Mouse (Mus musculus): ENCODE measurements around the gene Mettl6. TPM values are rescaled to one million over a fixed set of nuclear protein-coding genes. Genes with fewer than 3 reads are reported as not detected.
A peak's percentile ranks its signal among the peaks of the same experiment; 100 is the strongest.

The Mettl6 gene
- polyA plus RNA-seq, 1 experiment from 2014 or later, result 57.6 TPM

- no peak overlapping the region for H3K4me2 ChIP-seq (ENCODE audit: low read length)
- peaks cover 3% of the 10 kb centered on the region; the same call in 1 of the 2 replicates for H3K4me1 ChIP-seq (ENCODE audit: control insufficient read depth, insufficient read depth, low read length)
- H3K27me3 ChIP-seq (replicated peaks; ENCODE audit: control insufficient read depth, insufficient read depth, low read length), result no peaks in the 10 kb centered on the region
- H3K9ac ChIP-seq (ENCODE audit: low read length), result no peak overlapping the region
- no peak for DNase-seq (ENCODE audit: low spot score)
- no peak overlapping the region for H3K27ac ChIP-seq (ENCODE audit: low read depth, low read length)
- no peaks in the 10 kb centered on the region for H3K36me3 ChIP-seq (ENCODE audit: control insufficient read depth, insufficient read depth, low read length)
- WGBS, result 83% methylated on average over 11 of the region's 11 CpGs
- no peaks in the 10 kb centered on the region for H3K9me3 ChIP-seq (replicated peaks; ENCODE audit: control insufficient read depth, low read length)
- ATAC-seq, result no peak
- H3K4me3 ChIP-seq (ENCODE audit: low read depth, low read length), result no peak overlapping the region
Measured at GRCm38 (mm10) chr14:31439279-31439678, 55.6 kb downstream of the Mettl6 start.

DNA sequence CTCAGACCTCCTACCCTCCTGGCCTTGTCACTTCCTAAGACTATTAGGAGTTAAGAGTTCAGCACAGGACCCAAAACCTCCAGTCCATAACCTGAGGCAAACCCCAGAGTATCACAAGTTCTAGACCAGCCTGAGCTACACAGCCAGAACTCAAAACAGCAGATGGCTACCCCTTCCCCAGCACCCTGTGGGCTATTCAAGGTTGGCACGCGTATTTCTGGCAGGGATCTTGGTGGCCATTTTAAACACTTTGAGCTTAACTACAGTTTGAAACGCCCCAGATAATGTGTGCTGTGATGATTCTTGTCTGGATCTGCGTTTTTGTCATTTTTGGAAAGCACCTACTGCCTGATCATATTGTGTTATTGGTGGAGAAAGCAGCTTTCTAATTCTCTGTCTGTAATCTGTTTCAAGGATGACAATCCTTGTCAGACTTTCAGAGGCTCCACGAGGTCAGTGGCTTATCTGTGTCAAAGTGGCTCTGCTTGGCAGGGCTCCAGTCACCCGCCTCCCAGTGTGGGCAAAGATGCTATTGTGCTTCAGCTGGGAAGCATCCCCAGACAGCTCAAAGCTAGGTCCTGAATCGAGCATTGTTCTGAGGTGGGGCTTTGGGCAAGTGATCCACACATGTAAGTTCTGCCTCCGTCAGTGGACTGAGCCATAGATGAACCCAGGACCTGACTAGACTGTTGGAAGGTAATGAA, 56.9 kb downstream of the Mettl6 start:
- ATAC-seq (no peak), DNase-seq (ENCODE audit: low spot score) (no peak)
- Histone ChIP-seq H3K9me3 (replicated peaks; ENCODE audit: control insufficient read depth, low read length) (no peaks in the 10 kb centered on the region), H3K27me3 (replicated peaks; ENCODE audit: control insufficient read depth, insufficient read depth, low read length) (no peaks in the 10 kb centered on the region), H3K27ac (ENCODE audit: low read depth, low read length) (no peak overlapping the region), H3K4me2 (ENCODE audit: low read length) (no peak overlapping the region), H3K4me3 (ENCODE audit: low read depth, low read length) (no peak overlapping the region), H3K9ac (ENCODE audit: low read length) (no peak overlapping the region), H3K36me3 (ENCODE audit: control insufficient read depth, insufficient read depth, low read length) (0 out of 2 replicates have a peak, but pooled peaks cover under 1% of the 10 kb centered on the region), H3K4me1 (ENCODE audit: control insufficient read depth, insufficient read depth, low read length) (peaks cover 8% of the 10 kb centered on the region; the same call in 1 of the 2 replicates)
- 68% methylated on average over 8 of the region's 8 CpGs for WGBS

GRCm38 (mm10) chr14:31435930-31436693, 58.7 kb downstream of the Mettl6 start, which contains the start of gene Sh3bp5:
TSS of gene Sh3bp5 (minus strand) at chr14:31436078.
- Histone ChIP-seq H3K4me3 (ENCODE audit: low read depth, low read length) (peak within 1 kb of the TSS; percentile 71), H3K36me3 (ENCODE audit: control insufficient read depth, insufficient read depth, low read length) (0 out of 2 replicates have a peak, but pooled peaks cover 7% of the 10 kb centered on the region), H3K27me3 (replicated peaks; ENCODE audit: control insufficient read depth, insufficient read depth, low read length) (no peaks in the 10 kb centered on the region), H3K27ac (ENCODE audit: low read depth, low read length) (peak within 1 kb of the TSS; percentile 92), H3K4me2 (ENCODE audit: low read length) (peak within 1 kb of the TSS; percentile 80), H3K4me1 (ENCODE audit: control insufficient read depth, insufficient read depth, low read length) (peaks cover 8% of the 10 kb centered on the region; the same call in 1 of the 2 replicates), H3K9me3 (replicated peaks; ENCODE audit: control insufficient read depth, low read length) (no peaks in the 10 kb centered on the region), H3K9ac (ENCODE audit: low read length) (peak within 1 kb of the TSS; percentile 96)
- ATAC-seq, result peak; percentile 96
- WGBS, result 7% methylated on average over 49 of the region's 49 CpGs
- DNase-seq (ENCODE audit: low spot score), result peak; percentile 90

DNA sequence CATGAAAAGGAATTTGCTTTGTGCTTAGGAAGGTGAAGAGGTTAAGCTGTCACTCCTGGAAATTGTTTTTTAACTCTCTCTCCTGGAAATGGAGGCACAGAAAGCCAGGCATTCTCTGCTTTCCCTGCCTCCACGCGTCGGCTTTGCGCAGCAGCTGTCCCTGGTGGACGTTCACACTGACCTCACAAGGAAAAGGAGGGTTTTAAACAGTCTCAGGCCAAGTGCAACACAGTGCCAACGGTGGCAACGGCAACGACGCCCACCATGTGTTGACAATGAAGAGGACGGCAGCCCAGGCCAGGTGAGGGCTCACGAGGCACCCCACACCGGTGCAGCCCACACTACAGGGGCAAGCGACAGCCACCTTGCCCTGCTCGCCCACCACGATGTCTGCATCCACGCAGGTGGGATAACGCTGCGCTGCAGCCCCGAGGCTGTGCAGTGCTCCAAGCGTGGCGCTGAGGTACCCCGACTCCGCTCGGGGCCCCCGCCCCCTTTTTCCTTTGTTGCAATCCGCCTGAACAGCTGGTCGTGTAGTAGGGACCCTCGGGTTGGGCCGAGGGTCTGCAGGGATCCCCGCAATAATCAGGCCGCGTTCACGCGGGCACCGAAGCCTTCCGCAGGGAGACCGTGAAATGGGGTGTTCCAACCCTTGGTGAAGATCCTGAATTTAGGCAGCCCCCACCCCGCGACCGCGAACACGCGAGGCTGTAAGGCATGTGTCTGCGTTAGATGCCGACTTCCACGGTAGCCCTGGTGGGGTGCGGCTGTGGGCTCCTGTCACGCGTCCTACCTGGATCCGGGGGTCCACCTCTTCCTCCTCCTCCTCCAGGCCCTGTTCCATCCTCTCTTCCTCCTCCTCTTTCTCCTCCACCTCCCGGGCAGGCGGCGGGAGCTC, 59.6 kb downstream of the Mettl6 start:
- DNase-seq (ENCODE audit: low spot score) (peak; percentile 64), ATAC-seq (peak; percentile 71)
- 1% methylated on average over 53 of the region's 53 CpGs for WGBS

GRCm38 (mm10) chr14:31434426-31434825, 60.4 kb downstream of the Mettl6 start:
- H3K4me1 ChIP-seq (ENCODE audit: control insufficient read depth, insufficient read depth, low read length), result peaks cover 8% of the 10 kb centered on the region; the same call in 1 of the 2 replicates
- no peaks in the 10 kb centered on the region for H3K9me3 ChIP-seq (replicated peaks; ENCODE audit: control insufficient read depth, low read length)
- WGBS, result 72% methylated on average over 5 of the region's 5 CpGs
- no peaks in the 10 kb centered on the region for H3K27me3 ChIP-seq (replicated peaks; ENCODE audit: control insufficient read depth, insufficient read depth, low read length)
- H3K4me2 ChIP-seq (ENCODE audit: low read length), result peak overlapping the region; percentile 80
- 0 out of 2 replicates have a peak, but pooled peaks cover 7% of the 10 kb centered on the region for H3K36me3 ChIP-seq (ENCODE audit: control insufficient read depth, insufficient read depth, low read length)
- H3K27ac ChIP-seq (ENCODE audit: low read depth, low read length), result no peak overlapping the region
- H3K4me3 ChIP-seq (ENCODE audit: low read depth, low read length), result peak overlapping the region; percentile 71
- ATAC-seq (no peak), DNase-seq (ENCODE audit: low spot score) (peak; percentile 12)
- peak overlapping the region; percentile 46; the same call in 1 of the 2 replicates for H3K9ac ChIP-seq (ENCODE audit: low read length)

More for the DNA sequence above, 59.6 kb downstream of the Mettl6 start:
- 0 out of 2 replicates have a peak, but pooled peaks cover 7% of the 10 kb centered on the region for H3K36me3 ChIP-seq (ENCODE audit: control insufficient read depth, insufficient read depth, low read length)
- H3K4me3 ChIP-seq (ENCODE audit: low read depth, low read length), result peak overlapping the region; percentile 71
- H3K4me1 ChIP-seq (ENCODE audit: control insufficient read depth, insufficient read depth, low read length), result peaks cover 8% of the 10 kb centered on the region; the same call in 1 of the 2 replicates
- H3K4me2 ChIP-seq (ENCODE audit: low read length), result peak overlapping the region; percentile 80
- H3K9ac ChIP-seq (ENCODE audit: low read length), result peak overlapping the region; percentile 96
- no peaks in the 10 kb centered on the region for H3K9me3 ChIP-seq (replicated peaks; ENCODE audit: control insufficient read depth, low read length)
- H3K27ac ChIP-seq (ENCODE audit: low read depth, low read length), result peak overlapping the region; percentile 92
- H3K27me3 ChIP-seq (replicated peaks; ENCODE audit: control insufficient read depth, insufficient read depth, low read length), result no peaks in the 10 kb centered on the region

GRCm38 (mm10) chr14:31433851-31434360, 60.9 kb downstream of the Mettl6 start:
- ATAC-seq (no peak), DNase-seq (ENCODE audit: low spot score) (no peak)
- peaks cover 8% of the 10 kb centered on the region; the same call in 1 of the 2 replicates for H3K4me1 ChIP-seq (ENCODE audit: control insufficient read depth, insufficient read depth, low read length)
- peak overlapping the region; percentile 43 for H3K9ac ChIP-seq (ENCODE audit: low read length)
- peak overlapping the region; percentile 80 for H3K4me2 ChIP-seq (ENCODE audit: low read length)
- no peaks in the 10 kb centered on the region for H3K9me3 ChIP-seq (replicated peaks; ENCODE audit: control insufficient read depth, low read length)
- 44% methylated on average over 7 of the region's 7 CpGs for WGBS
- H3K27me3 ChIP-seq (replicated peaks; ENCODE audit: control insufficient read depth, insufficient read depth, low read length), result no peaks in the 10 kb centered on the region
- H3K27ac ChIP-seq (ENCODE audit: low read depth, low read length), result no peak overlapping the region
- 0 out of 2 replicates have a peak, but pooled peaks cover 7% of the 10 kb centered on the region for H3K36me3 ChIP-seq (ENCODE audit: control insufficient read depth, insufficient read depth, low read length)
- peak overlapping the region; percentile 71; the same call in 1 of the 2 replicates for H3K4me3 ChIP-seq (ENCODE audit: low read depth, low read length)

DNA sequence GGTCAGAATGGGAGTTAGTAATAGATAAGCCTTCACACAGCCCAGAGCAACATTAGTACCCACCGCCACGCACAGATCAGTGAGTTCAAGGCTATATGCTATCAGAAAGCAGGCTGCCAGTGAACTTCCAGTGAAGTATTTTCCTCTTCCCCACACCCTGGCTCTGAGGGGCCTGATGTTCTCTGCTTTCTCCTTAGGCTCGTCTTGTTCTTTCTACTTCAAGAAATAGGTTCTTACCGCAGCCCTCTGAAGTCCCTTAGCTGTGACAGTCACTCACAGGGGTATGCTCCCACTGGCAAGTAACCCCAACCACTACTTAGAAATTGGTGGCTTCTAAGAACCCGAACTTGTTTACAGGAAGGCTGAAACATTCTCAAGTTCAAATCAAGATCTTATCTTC, 61.7 kb downstream of the Mettl6 start:
- WGBS, result 82% methylated on average over 5 of the region's 5 CpGs
- Histone ChIP-seq H3K4me3 (ENCODE audit: low read depth, low read length) (no peak overlapping the region), H3K27me3 (replicated peaks; ENCODE audit: control insufficient read depth, insufficient read depth, low read length) (no peaks in the 10 kb centered on the region), H3K4me1 (ENCODE audit: control insufficient read depth, insufficient read depth, low read length) (peaks cover 8% of the 10 kb centered on the region; the same call in 1 of the 2 replicates), H3K9ac (ENCODE audit: low read length) (0 out of 2 replicates have a peak overlapping the region, but pooled peaks have one; percentile 14), H3K36me3 (ENCODE audit: control insufficient read depth, insufficient read depth, low read length) (peaks cover 10% of the 10 kb centered on the region), H3K27ac (ENCODE audit: low read depth, low read length) (no peak overlapping the region), H3K9me3 (replicated peaks; ENCODE audit: control insufficient read depth, low read length) (no peaks in the 10 kb centered on the region), H3K4me2 (ENCODE audit: low read length) (no peak overlapping the region)
- DNase-seq (ENCODE audit: low spot score) (no peak), ATAC-seq (no peak)

- peaks cover 8% of the 10 kb centered on the region; the same call in 1 of the 2 replicates for H3K4me1 ChIP-seq (ENCODE audit: control insufficient read depth, insufficient read depth, low read length)
- H3K9me3 ChIP-seq (replicated peaks; ENCODE audit: control insufficient read depth, low read length), result no peaks in the 10 kb centered on the region
- no peak overlapping the region for H3K9ac ChIP-seq (ENCODE audit: low read length)
- WGBS, result 59% methylated on average over 4 of the region's 4 CpGs
- H3K27me3 ChIP-seq (replicated peaks; ENCODE audit: control insufficient read depth, insufficient read depth, low read length), result no peaks in the 10 kb centered on the region
- peaks cover 15% of the 10 kb centered on the region for H3K36me3 ChIP-seq (ENCODE audit: control insufficient read depth, insufficient read depth, low read length)
- ATAC-seq (no peak), DNase-seq (ENCODE audit: low spot score) (no peak)
- no peak overlapping the region for H3K4me2 ChIP-seq (ENCODE audit: low read length)
- no peak overlapping the region for H3K27ac ChIP-seq (ENCODE audit: low read depth, low read length)
- no peak overlapping the region for H3K4me3 ChIP-seq (ENCODE audit: low read depth, low read length)
Measured at GRCm38 (mm10) chr14:31432424-31432823, 62.4 kb downstream of the Mettl6 start.

Data from forebrain, embryonic 14.5 days (tissue).